Mouse (Mus musculus) brain, embryonic 14.5 days (tissue): Measurements from ENCODE around the gene Ipo13.

ENCODE experiments used
- CTCF ChIP-seq: fragments of 200-500 bp; IDR thresholded peaks from 2 replicates; pipeline ENCODE4 v1.5.1; 2012; ENCODE audit warnings: inconsistent platforms, mild to moderate bottlenecking, moderate library complexity, borderline replicate concordance; ENCODE audit not compliant: insufficient read depth, insufficient read length; ENCODE audit errors: extremely low read depth
- POLR2A ChIP-seq: fragments of 200-500 bp; IDR thresholded peaks from 2 replicates; pipeline ENCODE4 v1.6.1; 2012; ENCODE audit warnings: mild to moderate bottlenecking, inconsistent platforms, borderline replicate concordance; ENCODE audit not compliant: poor library complexity, insufficient read depth, insufficient read length, severe bottlenecking; ENCODE audit errors: extremely low read depth

DNA sequence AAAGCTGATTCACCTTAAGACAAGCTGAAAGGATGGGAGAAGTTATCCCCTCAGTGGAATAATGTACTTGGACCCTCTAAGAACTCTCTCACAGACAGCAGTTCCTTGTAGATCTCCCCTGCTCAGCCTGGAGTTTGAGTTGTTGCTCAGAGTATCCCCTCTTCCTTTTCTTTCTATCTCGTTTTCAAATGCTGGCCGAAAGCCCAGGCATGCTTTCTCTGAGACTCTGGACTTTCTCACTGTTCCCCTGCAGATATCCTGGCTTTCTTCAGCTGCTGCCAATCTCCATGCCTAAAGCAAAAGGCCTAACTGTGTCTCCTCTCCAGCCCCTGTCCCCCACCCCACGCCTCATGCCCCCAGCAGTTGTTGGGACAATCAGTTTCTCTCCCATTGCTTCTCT, 3.5 kb upstream of the Ipo13 start:
- TF ChIP-seq POLR2A (no peak), CTCF (no peak)
